Mouse (Mus musculus) skeletal muscle tissue, adult 2 months (tissue): ENCODE results near the gene 2810004N23Rik.

Experiments
- DNase-seq: peaks from one replicate; pipeline ENCODE4 v3.0.0-alpha.2; 2012; ENCODE audit warnings: low read depth, low spot score

2810004N23Rik gene

DNA sequence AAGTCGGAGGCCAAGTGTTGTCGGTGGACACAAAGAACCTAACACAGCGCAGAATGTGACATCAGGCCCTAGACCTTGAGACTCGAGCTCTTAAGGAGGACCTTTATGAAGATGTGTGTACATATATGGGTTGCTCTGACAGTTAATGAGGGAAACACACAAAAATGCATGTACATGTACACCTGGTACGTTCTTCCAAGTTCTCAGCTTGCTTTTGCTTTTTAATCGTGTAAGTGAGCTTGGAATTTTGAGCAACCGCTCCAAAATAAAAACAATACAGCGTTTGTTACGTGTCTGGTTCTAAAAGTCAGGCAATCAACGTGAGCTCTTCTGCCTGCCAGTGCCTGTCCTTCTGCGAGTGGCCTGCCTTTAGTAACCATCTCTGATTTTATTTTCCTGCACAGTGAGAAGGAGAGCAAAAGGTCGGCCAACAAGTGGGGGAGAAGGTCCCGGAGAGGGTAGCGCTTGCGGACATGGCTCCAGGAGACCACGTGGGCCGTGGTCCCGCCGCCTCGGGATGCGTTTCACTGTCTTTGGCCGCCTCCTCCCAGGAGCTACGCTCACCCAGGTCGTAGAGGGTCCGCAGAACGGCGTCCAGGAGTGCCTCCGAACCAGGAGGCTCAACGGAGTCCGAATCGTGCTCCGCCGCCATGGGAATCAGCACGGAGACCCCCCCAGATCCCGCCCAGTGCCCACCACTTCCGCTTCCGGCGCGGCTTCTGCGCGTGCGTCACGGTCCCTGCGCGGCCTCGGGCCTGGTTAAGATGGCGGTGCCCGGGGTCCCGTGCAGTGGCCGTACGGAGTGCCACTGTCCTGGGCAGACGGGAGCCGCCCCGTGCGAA lies at the start of gene 2810004N23Rik, which contains the start of gene Gnpat:
Gene 2810004N23Rik (minus strand): TSS at position 800 of the 842 bp plus-strand sequence.
Gene Gnpat (plus strand): TSS at position 713 of the 842 bp plus-strand sequence.
- DNase-seq = peak; percentile 83

GRCm38 (mm10) chr8:124911938-124912872 lies 49.3 kb upstream of the 2810004N23Rik start:
- no peak for DNase-seq

DNA sequence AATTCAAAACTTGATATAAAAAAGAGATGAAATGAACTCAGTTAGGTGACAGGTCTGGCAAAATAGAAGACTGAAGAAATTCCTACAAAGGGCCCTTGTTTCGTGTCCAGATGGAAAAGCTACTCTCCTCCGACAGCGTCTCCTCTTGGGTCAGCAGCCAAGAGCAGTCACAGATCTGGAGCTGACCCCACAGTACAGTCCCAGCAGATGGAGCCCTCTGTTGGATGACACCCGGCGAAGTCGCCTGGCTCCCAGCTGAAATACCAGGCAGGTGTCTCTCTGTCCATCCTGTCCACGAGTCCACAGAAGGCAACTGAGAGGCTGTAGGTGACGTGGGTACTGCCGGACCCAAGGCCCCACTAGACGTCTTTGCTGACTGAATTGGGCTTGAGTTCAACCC lies 47.4 kb upstream of the 2810004N23Rik start:
- DNase-seq = no peak

DNA sequence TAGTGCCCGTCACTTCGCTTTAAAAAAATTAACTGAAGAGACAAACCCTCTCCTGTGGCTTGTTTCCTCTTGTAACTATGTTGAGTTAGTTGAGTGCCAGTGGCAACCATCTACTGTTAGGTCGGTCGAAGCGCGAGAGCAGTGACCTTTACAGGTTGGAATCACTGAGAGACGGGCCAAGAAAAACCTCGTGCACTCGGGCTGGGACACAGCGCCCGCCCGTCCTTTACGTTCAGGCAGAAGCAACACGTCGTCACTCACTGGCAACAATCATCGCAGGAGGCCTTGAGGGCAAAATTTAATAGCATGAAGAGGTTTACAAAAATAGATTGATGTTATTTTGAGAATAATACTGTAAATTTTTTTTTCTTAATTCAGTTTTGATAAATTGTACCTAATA lies 47.0 kb upstream of the 2810004N23Rik start:
- DNase-seq = no peak

DNA sequence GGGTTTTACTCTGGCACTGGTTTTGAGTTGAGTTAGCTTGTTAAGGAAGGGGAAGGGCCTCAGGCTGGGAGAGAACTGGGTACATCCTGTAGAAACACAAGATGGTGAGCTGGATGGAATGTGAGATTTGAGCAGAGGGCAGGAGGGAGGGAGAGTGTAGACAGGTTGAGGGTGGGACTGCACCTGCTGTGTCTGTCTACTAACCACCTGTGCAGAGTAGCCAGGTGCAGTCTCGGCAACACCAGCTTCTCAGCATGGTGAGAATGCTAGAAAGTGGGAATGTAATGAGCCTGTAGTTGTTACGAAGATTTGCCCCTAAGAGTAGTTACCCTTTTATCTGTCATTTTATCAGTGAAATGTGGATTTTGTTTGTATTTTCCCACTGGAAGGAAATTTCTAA lies 42.6 kb upstream of the 2810004N23Rik start:
- DNase-seq = no peak

- no peak for DNase-seq
Measured at GRCm38 (mm10) chr8:124903198-124903597, 40.3 kb upstream of the 2810004N23Rik start.

- DNase-seq = no peak
Measured at GRCm38 (mm10) chr8:124898251-124898905, 35.5 kb upstream of the 2810004N23Rik start.

- DNase-seq = peak; percentile 97
Measured at GRCm38 (mm10) chr8:124897386-124898250, 34.7 kb upstream of the 2810004N23Rik start, which contains the start of the genes Exoc8 and Sprtn. Exoc8 (minus strand) TSS chr8:124897705. Sprtn (plus strand) TSS chr8:124897886.

DNA sequence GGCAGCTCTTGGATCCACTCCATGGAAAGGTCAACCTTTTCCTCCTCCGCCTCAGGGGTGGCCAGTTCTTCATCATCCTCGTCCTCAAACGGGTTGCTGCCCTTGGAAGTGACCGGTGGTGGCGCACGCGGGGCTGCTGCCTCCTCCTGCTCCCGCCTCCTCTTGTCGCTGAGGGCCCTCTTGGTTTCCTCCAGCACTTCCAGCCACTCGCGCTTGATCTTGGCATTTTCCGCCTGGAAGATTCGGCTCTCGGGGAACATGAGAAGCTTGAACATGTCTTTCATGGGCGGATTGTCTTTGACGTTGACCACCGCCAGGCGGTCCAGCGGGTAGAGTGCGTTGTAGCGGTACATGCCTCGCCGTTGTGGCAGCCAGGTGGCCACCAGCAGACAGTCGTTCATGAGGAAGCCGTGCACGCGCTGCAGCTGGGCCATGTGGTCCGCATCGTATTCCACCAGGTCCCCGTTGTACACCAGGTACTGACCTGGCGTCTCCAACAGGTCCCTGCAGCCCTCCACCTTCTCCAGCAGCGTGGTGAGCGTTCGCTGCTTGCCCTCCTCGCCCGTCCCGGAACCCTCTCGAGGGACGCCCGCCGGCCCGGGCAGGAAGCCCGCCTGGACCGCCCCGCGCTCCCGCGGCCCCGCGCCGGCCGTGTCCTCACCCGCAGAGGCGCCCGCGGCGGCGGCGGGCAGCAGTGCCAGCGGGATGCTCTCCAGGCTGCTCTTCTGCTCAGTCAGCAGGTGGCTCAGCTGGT lies 33.9 kb upstream of the 2810004N23Rik start:
- DNase-seq = peak; percentile 65

- DNase-seq = no peak
Measured at GRCm38 (mm10) chr8:124896010-124896631, 33.2 kb upstream of the 2810004N23Rik start.

GRCm38 (mm10) chr8:124892596-124892995 lies 29.7 kb upstream of the 2810004N23Rik start:
- DNase-seq = no peak

DNA sequence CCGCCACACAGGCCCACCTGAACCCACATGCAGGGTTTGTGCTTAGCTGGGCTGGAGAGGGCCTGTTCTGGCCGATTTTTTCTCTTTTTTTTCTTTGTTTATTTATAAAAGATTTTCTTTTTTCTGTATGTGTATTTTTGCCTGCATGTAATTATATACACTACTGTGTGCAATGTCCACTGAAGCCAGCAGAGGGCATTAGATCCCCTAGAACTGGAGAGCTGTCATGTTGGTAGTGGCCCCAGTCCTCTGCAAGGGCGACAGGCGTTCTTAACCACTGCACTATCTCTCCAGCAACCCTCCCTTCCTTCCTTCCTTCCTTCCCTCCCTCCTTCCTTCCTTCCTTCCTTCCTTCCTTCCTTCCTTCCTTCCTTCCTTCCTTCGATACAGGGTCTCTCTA lies 25.5 kb upstream of the 2810004N23Rik start:
- no peak for DNase-seq

DNA sequence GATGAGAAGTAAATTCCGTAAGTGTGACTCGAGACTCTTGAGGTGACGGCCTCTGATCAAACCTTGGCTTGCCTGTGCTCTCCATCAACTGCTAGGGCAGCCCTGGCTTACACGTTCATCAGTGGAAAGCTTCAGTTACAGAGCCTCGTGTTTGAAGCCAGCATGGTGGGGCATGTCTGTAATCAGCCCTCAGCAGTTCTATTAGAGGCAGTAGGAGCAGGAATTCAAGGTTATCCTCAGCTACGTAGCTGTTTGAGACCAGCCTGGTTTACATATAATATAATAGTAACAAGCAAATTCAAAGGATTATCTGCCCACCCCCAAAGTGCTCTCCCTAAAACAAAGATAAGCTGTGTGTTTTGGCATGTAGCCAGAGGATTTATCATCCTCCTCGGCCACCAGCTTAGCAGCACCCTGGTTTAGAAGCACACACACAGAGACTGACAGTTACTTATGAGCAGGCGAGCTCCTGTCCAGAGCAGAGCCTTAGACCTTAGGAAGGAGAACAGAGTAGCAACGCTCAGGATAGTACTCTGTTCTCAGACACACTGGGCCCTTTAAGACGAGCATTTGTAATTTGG lies 16.1 kb upstream of the 2810004N23Rik start:
- no peak for DNase-seq

DNA sequence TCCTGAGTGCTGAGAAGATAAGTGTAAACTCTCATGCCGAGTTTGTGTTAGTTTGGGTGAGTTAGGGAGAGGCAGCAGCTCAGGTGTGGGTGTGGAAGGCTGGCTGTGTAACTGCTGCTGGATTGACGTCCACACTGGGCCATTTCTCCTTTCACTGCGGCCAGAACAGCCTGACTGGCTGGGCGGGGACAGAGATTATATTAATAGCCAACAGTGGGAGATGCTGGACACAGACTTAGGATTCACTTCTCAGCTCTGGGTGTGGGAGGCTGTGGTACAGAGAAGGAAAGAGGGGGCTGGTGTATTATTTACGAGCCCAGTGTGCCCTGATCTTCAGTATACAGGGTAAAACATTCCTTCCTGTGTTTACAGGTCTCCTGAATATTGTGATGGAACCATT lies 15.2 kb upstream of the 2810004N23Rik start:
- DNase-seq = no peak

DNA sequence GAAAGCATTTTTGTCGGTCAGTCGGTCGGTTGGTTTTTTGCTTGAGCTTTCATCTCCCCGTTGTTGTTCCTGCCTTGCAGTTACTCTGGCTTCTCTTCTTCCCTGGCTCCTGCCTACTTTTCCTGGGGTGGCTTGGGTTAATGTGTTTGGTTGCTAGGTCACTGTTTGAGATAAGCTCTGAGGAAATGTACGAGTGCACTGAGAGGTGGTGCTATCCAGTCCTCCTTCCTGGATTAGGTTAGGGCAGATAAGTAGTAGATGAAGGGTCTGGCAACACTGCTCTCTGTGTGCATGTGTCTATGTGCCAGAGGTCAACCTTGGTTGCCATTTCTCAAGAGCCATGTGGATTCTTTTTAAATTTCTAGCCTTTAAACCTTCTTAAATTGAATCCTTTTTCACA lies 9.8 kb upstream of the 2810004N23Rik start:
- DNase-seq = no peak

DNA sequence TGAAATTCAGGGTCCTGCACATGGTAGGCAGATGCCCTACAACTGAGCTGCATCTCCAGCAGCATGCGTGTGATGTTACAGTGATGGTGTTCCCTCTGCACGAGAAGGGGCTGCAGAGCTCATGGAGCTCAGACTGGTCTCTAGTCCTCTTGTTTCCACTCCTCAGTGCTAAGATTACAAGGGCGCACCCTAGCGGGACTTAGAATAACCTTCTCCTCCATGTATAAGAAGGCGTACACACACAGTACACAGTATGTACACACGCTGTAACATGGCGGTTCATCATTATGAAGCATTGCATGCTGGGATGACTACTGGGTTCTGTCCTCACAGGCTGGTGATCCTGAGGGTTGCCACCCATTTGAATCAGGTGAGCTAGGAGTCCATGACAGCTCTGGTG lies 9.2 kb upstream of the 2810004N23Rik start:
- DNase-seq = no peak

GRCm38 (mm10) chr8:124871474-124871873 lies 8.6 kb upstream of the 2810004N23Rik start:
- DNase-seq = no peak

GRCm38 (mm10) chr8:124869708-124870107 lies 6.8 kb upstream of the 2810004N23Rik start:
- peak; percentile 58 for DNase-seq

DNA sequence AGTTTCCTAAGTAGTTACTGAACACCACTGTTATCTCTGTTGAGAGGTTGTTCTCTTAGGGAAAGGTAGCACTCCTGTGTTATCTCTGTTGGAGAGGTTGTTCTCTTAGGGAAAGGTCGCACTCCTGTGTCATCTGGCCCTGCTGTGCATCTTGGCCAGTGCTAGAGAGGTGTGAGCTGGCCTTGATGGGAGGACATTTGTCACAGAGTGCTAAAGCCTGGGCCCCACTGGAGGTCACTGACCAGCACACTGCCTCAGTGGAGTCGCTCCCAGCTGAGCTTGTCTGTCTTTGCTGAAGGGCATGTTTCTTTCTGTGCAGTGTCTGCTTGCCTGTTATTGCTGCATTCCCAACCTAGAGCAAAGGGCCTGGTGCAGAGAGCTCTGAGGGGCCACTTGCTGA lies 4.2 kb upstream of the 2810004N23Rik start:
- no peak for DNase-seq
